Mouse (Mus musculus) Patski (cell line): ENCODE results near the gene Gale. TPM values are rescaled to one million over a fixed set of nuclear protein-coding genes. Genes with fewer than 3 reads are reported as not detected.

Experiments
- ATAC-seq: fragments of 100-300 bp; one replicate; pipeline ENCODE4 v1.8.0; 2021
- CTCF ChIA-PET: fragments of 350-600 bp; sonication (Branson Sonifier 250); formaldehyde crosslinking; loops from one replicate; lab custom pipeline; 2022; ENCODE audit warnings: inconsistent platforms; lab: Charles Lee
- POLR2A ChIA-PET: fragments of 350-600 bp; sonication (Branson Sonifier 250); formaldehyde crosslinking; loops from one replicate; lab custom pipeline; 2022; ENCODE audit warnings: antibody characterized with exemption, inconsistent platforms; lab: Charles Lee
- DNase-seq: peaks from one replicate; pipeline ENCODE4 v3.0.0-alpha.2; 2011; ENCODE audit warnings: low read depth, low spot score
- H3K27me3 ChIP-seq: fragments of 371-371 bp; one replicate; pipeline ENCODE4 v1.5.1; 2021
- CTCF ChIP-seq: fragments of 100-300 bp; IDR thresholded peaks from one replicate; pipeline ENCODE4 v1.5.1; 2021
- in situ Hi-C: fragments of 300-500 bp; cut with MboI; formaldehyde crosslinking; loops from 3 replicates; pipeline ENCODE4 v1.11.1; 2018; ENCODE audit warnings: low pct_unique_long_range_greater_than_20kb, mixed read lengths
- polyA plus RNA-seq: library from polyadenylated mRNA; unstranded; gene quantifications from one replicate; pipeline ENCODE4 v1.2.3, GENCODE M21; 2021

Gale gene
- polyA plus RNA-seq, 1 experiment from 2014 or later, result 12.4 TPM

- H3K27me3 ChIP-seq, result no peaks in the 10 kb centered on the region
- no peak for DNase-seq
- ATAC-seq, result no peak
- TF ChIP-seq CTCF, result no peak
- in situ Hi-C loops, result no loop called here
- POLR2A ChIA-PET, result no interaction called here
- CTCF ChIA-PET, result interaction anchor here (1.1 kb wide), 1 partner anchor 17 kb away, joined by 3 read pairs; no protein-coding TSS in a partner anchor
Measured at GRCm38 (mm10) chr4:136008782-136009447, 45.4 kb downstream of the Gale start.

- POLR2A ChIA-PET, result no interaction called here
- ATAC-seq (no peak), DNase-seq (no peak)
- in situ Hi-C loops, result no loop called here
- no peak for TF ChIP-seq CTCF
- CTCF ChIA-PET, result no interaction called here
- no peaks in the 10 kb centered on the region for H3K27me3 ChIP-seq
Measured at GRCm38 (mm10) chr4:136010586-136010985, 47.1 kb downstream of the Gale start.

GRCm38 (mm10) chr4:136016059-136016602 is 52.6 kb downstream of the Gale start:
- ChIA-PET POLR2A (interaction anchor here (0.6 kb wide), 1 partner anchor 20 kb away, joined by 3 read pairs; no protein-coding TSS in a partner anchor), CTCF (interaction anchor here (1.4 kb wide), 1 partner anchor 10 kb away, joined by 3 read pairs; no protein-coding TSS in a partner anchor)
- in situ Hi-C loops, result no loop called here
- no peak for TF ChIP-seq CTCF
- no peaks in the 10 kb centered on the region for H3K27me3 ChIP-seq
- no peak for ATAC-seq
- DNase-seq, result no peak

Other genes with a start within 250 kb of the Gale start
- gene Il22ra1, start 235.6 kb upstream of the Gale start, polyA plus RNA-seq, result not detected
- gene Myom3, start 204.0 kb upstream of the Gale start, polyA plus RNA-seq, result 0.18 TPM
- 89.0 TPM for gene Srsf10, start 108.0 kb upstream of the Gale start, polyA plus RNA-seq
- 105 TPM for gene Pnrc2, start 89.9 kb upstream of the Gale start, polyA plus RNA-seq
- gene Cnr2, start 68.3 kb upstream of the Gale start, polyA plus RNA-seq, result 0.03 TPM
- gene Fuca1, start 43.0 kb upstream of the Gale start, polyA plus RNA-seq, result 44.4 TPM
- gene Hmgcl, start 17.3 kb upstream of the Gale start, polyA plus RNA-seq, result 35.2 TPM
- gene Lypla2, start 8.9 kb downstream of the Gale start, polyA plus RNA-seq, result 46.2 TPM
- gene Pithd1, start 23.5 kb downstream of the Gale start, polyA plus RNA-seq, result 25.7 TPM
- gene Eloa, start 58.0 kb downstream of the Gale start, polyA plus RNA-seq, result 22.6 TPM
- gene Rpl11, start 89.7 kb downstream of the Gale start, polyA plus RNA-seq, result 665 TPM
- gene Id3, start 179.8 kb downstream of the Gale start, polyA plus RNA-seq, result 175 TPM
- 1.1 TPM for gene E2f2, start 208.7 kb downstream of the Gale start, polyA plus RNA-seq
- 5.5 TPM for gene Asap3, start 242.6 kb downstream of the Gale start, polyA plus RNA-seq